Mouse (Mus musculus): ENCODE measurements around the gene Vmn2r28. TPM values are rescaled to one million over a fixed set of nuclear protein-coding genes. Genes with fewer than 3 reads are reported as not detected.
"Not testable (repeated sequence)": the region's sequence is repeated elsewhere in the genome, so short reads cannot be mapped to it uniquely, and the experiment has no call there.

The Vmn2r28 gene
- polyA plus RNA-seq (2015; fragmentation: Nextera tagmentation; extraction: Ambion mirVana), result not detected in 2 replicates

- not testable (repeated sequence) for H3K36me3 ChIP-seq (ENCODE audit: control insufficient read depth, insufficient read depth, low read length); H3K4me1 ChIP-seq (ENCODE audit: control insufficient read depth, insufficient read depth, low read depth, low read length); H3K27me3 ChIP-seq (replicated peaks; ENCODE audit: control insufficient read depth, insufficient read depth, low read length); H3K4me2 ChIP-seq (ENCODE audit: low read length); H3K9ac ChIP-seq (ENCODE audit: low read depth, low read length); ATAC-seq; H3K4me3 ChIP-seq (ENCODE audit: low read length); H3K27ac ChIP-seq (ENCODE audit: low read depth, low read length); H3K9me3 ChIP-seq (ENCODE audit: control insufficient read depth, low read length)
Observed at GRCm38 (mm10) chr7:5493856-5494255, at the start of gene Vmn2r28. Gene Vmn2r28, minus strand, starts transcription at chr7:5493956.

GRCm38 (mm10) chr7:5540770-5541436 is 47.1 kb upstream of the Vmn2r28 start:
- not testable (repeated sequence) for H3K27ac ChIP-seq (ENCODE audit: low read depth, low read length); H3K4me3 ChIP-seq (ENCODE audit: low read length); H3K4me2 ChIP-seq (ENCODE audit: low read length); H3K36me3 ChIP-seq (ENCODE audit: control insufficient read depth, insufficient read depth, low read length); H3K9ac ChIP-seq (ENCODE audit: low read depth, low read length); ATAC-seq; H3K4me1 ChIP-seq (ENCODE audit: control insufficient read depth, insufficient read depth, low read depth, low read length); H3K27me3 ChIP-seq (replicated peaks; ENCODE audit: control insufficient read depth, insufficient read depth, low read length)
- H3K9me3 ChIP-seq (ENCODE audit: control insufficient read depth, low read length), result peaks cover 10% of the 10 kb centered on the region
- 56% methylated on average over 3 of the region's 3 CpGs for WGBS

- Histone ChIP-seq H3K4me2 (ENCODE audit: low read length) (no peak within 1 kb of the TSS), H3K27me3 (replicated peaks; ENCODE audit: control insufficient read depth, insufficient read depth, low read length) (no peaks in the 10 kb centered on the region), H3K9me3 (ENCODE audit: control insufficient read depth, low read length) (peaks cover 25% of the 10 kb centered on the region), H3K9ac (ENCODE audit: low read depth, low read length) (no peak within 1 kb of the TSS), H3K36me3 (ENCODE audit: control insufficient read depth, insufficient read depth, low read length) (no peaks in the 10 kb centered on the region), H3K27ac (ENCODE audit: low read depth, low read length) (no peak within 1 kb of the TSS), H3K4me1 (ENCODE audit: control insufficient read depth, insufficient read depth, low read depth, low read length) (no peaks in the 10 kb centered on the region), H3K4me3 (ENCODE audit: low read length) (no peak within 1 kb of the TSS)
- no peak for ATAC-seq
Observed at GRCm38 (mm10) chr7:5456674-5457073, 37.1 kb downstream of the Vmn2r28 start, which contains the start of gene Vmn1r59. Gene Vmn1r59, minus strand, starts transcription at chr7:5456774.

- H3K9me3 ChIP-seq (ENCODE audit: control insufficient read depth, low read length), result peaks cover 26% of the 10 kb centered on the region
- not testable (repeated sequence) for H3K4me2 ChIP-seq (ENCODE audit: low read length); ATAC-seq; H3K4me1 ChIP-seq (ENCODE audit: control insufficient read depth, insufficient read depth, low read depth, low read length); H3K4me3 ChIP-seq (ENCODE audit: low read length); H3K36me3 ChIP-seq (ENCODE audit: control insufficient read depth, insufficient read depth, low read length); H3K27ac ChIP-seq (ENCODE audit: low read depth, low read length); H3K9ac ChIP-seq (ENCODE audit: low read depth, low read length); H3K27me3 ChIP-seq (replicated peaks; ENCODE audit: control insufficient read depth, insufficient read depth, low read length)
- WGBS, result 71% methylated on average over 3 of the region's 3 CpGs
Observed at GRCm38 (mm10) chr7:5454011-5454410, 39.7 kb downstream of the Vmn2r28 start.

GRCm38 (mm10) chr7:5448627-5449026 is 45.1 kb downstream of the Vmn2r28 start:
- Histone ChIP-seq H3K4me2 (ENCODE audit: low read length) (no peak overlapping the region), H3K9me3 (ENCODE audit: control insufficient read depth, low read length) (peaks cover 12% of the 10 kb centered on the region), H3K4me1 (ENCODE audit: control insufficient read depth, insufficient read depth, low read depth, low read length) (no peaks in the 10 kb centered on the region), H3K36me3 (ENCODE audit: control insufficient read depth, insufficient read depth, low read length) (no peaks in the 10 kb centered on the region), H3K9ac (ENCODE audit: low read depth, low read length) (no peak overlapping the region), H3K4me3 (ENCODE audit: low read length) (no peak overlapping the region), H3K27ac (ENCODE audit: low read depth, low read length) (no peak overlapping the region), H3K27me3 (replicated peaks; ENCODE audit: control insufficient read depth, insufficient read depth, low read length) (no peaks in the 10 kb centered on the region)
- no peak for ATAC-seq

Other genes with a start within 250 kb of the Vmn2r28 start
- gene Gm5065, start 143.4 kb downstream of the Vmn2r28 start, polyA plus RNA-seq (2015; fragmentation: Nextera tagmentation; extraction: Ambion mirVana), result not detected in 2 replicates
- gene Nlrp2, start 142.9 kb downstream of the Vmn2r28 start, polyA plus RNA-seq (2015; fragmentation: Nextera tagmentation; extraction: Ambion mirVana), result not detected in 2 replicates
- gene Vmn1r58, start 80.6 kb downstream of the Vmn2r28 start, polyA plus RNA-seq (2015; fragmentation: Nextera tagmentation; extraction: Ambion mirVana), result not detected in 2 replicates
- not detected in 2 replicates for gene Vmn1r59, start 37.2 kb downstream of the Vmn2r28 start, polyA plus RNA-seq (2015; fragmentation: Nextera tagmentation; extraction: Ambion mirVana)
- gene Vmn1r60, start 53.4 kb upstream of the Vmn2r28 start, polyA plus RNA-seq (2015; fragmentation: Nextera tagmentation; extraction: Ambion mirVana), result not detected in 2 replicates
- not detected in 2 replicates for gene Vmn1r61, start 119.3 kb upstream of the Vmn2r28 start, polyA plus RNA-seq (2015; fragmentation: Nextera tagmentation; extraction: Ambion mirVana)
- gene Vmn1r62, start 179.7 kb upstream of the Vmn2r28 start, polyA plus RNA-seq (2015; fragmentation: Nextera tagmentation; extraction: Ambion mirVana), result not detected in 2 replicates

Measured in hindbrain, embryonic 16.5 days (tissue).